Mouse (Mus musculus): ENCODE measurements at regions not wholly inside any gene's neighbourhood (a gene's known extent, or its start where the extent isn't known, plus 50 kb on each side); places are given as distances from the start of the nearest gene placed in this dataset.

- DNase-seq (ENCODE audit: low read depth): no peak
These were observed 588.5 kb downstream of the Plod2 start for GRCm38 (mm10) chr9:93130561-93130960.

- no peak for DNase-seq (ENCODE audit: low read depth)
These were observed 589.7 kb downstream of the Plod2 start for GRCm38 (mm10) chr9:93131620-93132200.

GRCm38 (mm10) chr9:93136349-93136748 lies 594.3 kb downstream of the Plod2 start:
- no peak for DNase-seq (ENCODE audit: low read depth)

- no peak for DNase-seq (ENCODE audit: low read depth)
These were observed 628.0 kb downstream of the Plod2 start for GRCm38 (mm10) chr9:93170071-93170470.

- DNase-seq (ENCODE audit: low read depth): no peak
These were observed 644.6 kb downstream of the Plod2 start for GRCm38 (mm10) chr9:93186638-93187037.

- peak; percentile 13 for DNase-seq (ENCODE audit: low read depth)
These were observed 690.5 kb downstream of the Plod2 start for GRCm38 (mm10) chr9:93232562-93232961.

- DNase-seq (ENCODE audit: low read depth): no peak
These were observed 710.1 kb downstream of the Plod2 start for GRCm38 (mm10) chr9:93252146-93252545.

- no peak for DNase-seq (ENCODE audit: low read depth)
These were observed 755.3 kb downstream of the Plod2 start for GRCm38 (mm10) chr9:93297332-93297731.

GRCm38 (mm10) chr9:93306753-93307152 lies 764.7 kb downstream of the Plod2 start:
- no peak for DNase-seq (ENCODE audit: low read depth)

GRCm38 (mm10) chr9:93328997-93329682 lies 787.1 kb downstream of the Plod2 start:
- DNase-seq (ENCODE audit: low read depth): peak; percentile 37
